Mouse (Mus musculus): Measurements from ENCODE around the gene Hddc2.

- no peak for TF ChIP-seq CTCF (IDR thresholded peaks at IDR 0.05; ENCODE audit: low read depth, low read length)
- no peak for TF ChIP-seq POLR2A (IDR thresholded peaks at IDR 0.05; ENCODE audit: extremely low read depth, insufficient read depth, low read length)
These were observed 23.2 kb downstream of the Hddc2 start for GRCm38 (mm10) chr10:31336432-31336831.
